Mouse (Mus musculus) adrenal gland, adult 8-10 months (tissue): ENCODE measurements around the gene Sap30. TPM values are rescaled to one million over a fixed set of nuclear protein-coding genes. Genes with fewer than 3 reads are reported as not detected.

Experiments
- DNase-seq: peaks from one replicate; pipeline ENCODE4 v3.0.0; 2022
- total RNA-seq, 4 experiments: library from RNA; stranded (reverse); gene quantifications; 2 replicates each; pipeline ENCODE4 v1.2.4; 2022

The Sap30 gene
- total RNA-seq, 4 experiments from 2014 or later = 12.0 to 16.9 (median 12.8) TPM

DNA sequence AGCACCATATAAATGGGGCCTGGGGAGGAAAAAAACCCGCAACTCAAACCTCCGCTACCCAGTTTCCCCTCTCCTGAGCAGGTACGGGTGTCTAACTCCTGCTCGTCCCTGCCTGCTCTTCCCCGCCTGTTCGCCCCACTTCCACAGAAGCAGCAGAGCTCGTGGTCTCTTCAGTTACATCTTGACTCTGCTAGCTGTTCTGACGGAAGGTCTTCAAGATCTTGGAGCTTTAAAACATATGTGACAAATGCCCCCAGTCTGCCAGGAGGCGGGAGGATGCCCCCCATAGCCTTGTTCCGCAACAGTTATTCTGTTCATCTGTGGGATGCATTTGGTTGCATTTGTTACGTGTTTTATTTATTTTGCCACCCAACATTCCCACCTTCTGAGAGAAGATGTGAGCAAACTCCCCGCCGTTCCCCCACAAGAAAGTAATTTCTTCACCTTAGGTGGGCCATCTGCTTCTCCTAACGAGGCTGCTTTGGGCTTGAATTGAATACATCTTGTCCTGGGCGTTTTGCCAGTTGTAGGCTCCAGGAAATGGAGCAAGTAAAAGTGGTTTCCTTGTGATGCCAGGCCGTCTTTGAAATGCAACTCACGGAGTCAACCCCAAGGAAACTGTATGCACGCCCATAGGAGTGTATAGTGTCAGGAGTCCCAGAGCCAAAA is 51.8 kb downstream of the Sap30 start:
- no peak for DNase-seq

DNA sequence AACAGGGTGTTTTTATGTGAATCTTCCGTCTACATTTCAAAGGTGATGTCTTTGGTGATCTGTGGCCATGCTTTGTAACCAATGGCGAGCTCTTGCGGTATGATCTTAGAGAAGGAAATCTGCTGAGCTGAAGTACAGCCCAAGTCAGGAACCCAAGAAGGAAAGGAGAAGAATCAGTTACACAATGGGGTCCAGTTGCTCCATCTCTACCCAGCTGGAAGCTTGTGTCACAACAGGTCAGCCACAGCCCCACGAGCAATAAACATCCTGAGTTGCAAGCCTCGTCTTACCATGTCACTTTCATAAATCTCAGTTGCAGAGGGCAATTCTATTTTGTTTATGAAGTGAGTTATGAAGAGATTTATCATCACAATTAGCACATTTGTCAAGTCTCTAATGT is 54.9 kb downstream of the Sap30 start:
- no peak for DNase-seq

Other genes with a start within 250 kb of the Sap30 start
- 10 to 100 TPM; 41.8 to 70.8 (median 51.0) TPM for gene Hand2, start 166.9 kb downstream of the Sap30 start, total RNA-seq
- gene Scrg1, start 31.9 kb downstream of the Sap30 start, total RNA-seq = under 1 TPM in 2 of 4 experiments, not detected in 2; 0.59 to 0.75 TPM
- gene Hmgb2, start 24.0 kb upstream of the Sap30 start, total RNA-seq = 10 to 100 TPM; 11.8 to 18.1 (median 14.3) TPM
- 10 to 100 TPM; 11.3 to 14.2 (median 12.7) TPM for gene Galnt7, start 165.2 kb upstream of the Sap30 start, total RNA-seq